Comparison of ENCODE assay signal across 23 mouse cellular contexts in the genomic region with DNA sequence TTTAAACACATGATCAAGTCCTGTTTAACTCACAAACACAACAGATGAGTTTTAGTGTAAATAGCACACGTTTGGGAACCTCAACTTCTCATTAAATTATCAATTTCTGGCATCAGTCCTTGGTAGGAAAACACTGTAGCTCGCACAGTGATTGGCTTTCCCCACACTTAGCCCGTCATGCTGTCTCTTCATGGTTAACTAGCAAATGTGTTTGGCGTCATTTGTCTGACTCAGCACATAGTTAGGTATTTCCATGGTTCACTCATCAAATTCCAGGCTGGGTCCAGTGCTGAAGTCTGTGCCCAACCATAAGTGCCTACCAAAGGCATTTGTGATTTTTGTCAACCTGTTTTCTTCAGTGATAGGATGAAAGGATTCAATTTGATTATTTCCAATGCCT.
DNase-seq lines count a peak whose midpoint lies in the region; ATAC-seq and TF ChIP-seq lines count a peak whose summit lies in the region.
"Had no signal": no experiment of that assay in that cellular context is flagged by ENCODE, and none has a peak within 500 bp of the region (broad histone marks: within the 10 kb centered on the region; RNA-seq: fewer than 3 reads in every experiment).

No protein-coding gene starts in this region.

- H3K79me2 ChIP-seq in CH12.LX (replicated peaks; ENCODE audit: control insufficient read depth, extremely low read depth, insufficient read depth, poor library complexity, severe bottlenecking) = no peaks in the 10 kb centered on the region

- no peak overlapping the region for H3K4me2 ChIP-seq in CH12.LX (ENCODE audit: insufficient read depth, low read depth, poor library complexity, severe bottlenecking)
- H3K4me2 ChIP-seq: embryonic facial prominence, embryonic 13.5 days; forebrain, embryonic 12.5 days; heart, embryonic 11.5 days; heart, embryonic 15.5 days; hindbrain, embryonic 13.5 days had no signal

- no peak for TF ChIP-seq CTCF in CH12.LX (conservative IDR thresholded peaks at IDR 0.05 in 1 of 2, IDR thresholded peaks at IDR 0.05 in 1 of 2; ENCODE audit: low read depth in 2 of 2, low read length in 2 of 2)
- TF ChIP-seq CTCF in Patski (IDR thresholded peaks at IDR 0.05) = no peak

- in situ Hi-C loops in CH12.LX (cut with MboI; ENCODE audit: low pct_ligation_motif_present, low pct_unique_long_range_greater_than_20kb, low sequenced_read_pairs) = no loop called here
- in situ Hi-C loops in Patski (cut with MboI; ENCODE audit: low pct_unique_long_range_greater_than_20kb) = no loop called here

- DNase-seq in kidney, adult 9 months = peak; percentile 72
- no peak for DNase-seq in kidney, postnatal 14 days
- DNase-seq in 3T3-L1 (ENCODE audit: low read depth, low spot score) (peak; percentile 32), CH12.LX (ENCODE audit: extremely low read depth) (no peak), Patski (ENCODE audit: low read depth, low spot score) (no peak)
- DNase-seq in embryo, embryonic 10 days (ENCODE audit: low spot score) = no peak
- DNase-seq in left cerebral cortex, adult 11 months (ENCODE audit: low spot score) = no peak
- DNase-seq: adrenal gland, postnatal 10 days; B cell, adult 2 months; cerebellum, adult 11-12 months; cerebellum, adult 9-10 months; cerebellum, postnatal 25 days; gastrocnemius, postnatal 14 days; heart, adult 2 months; heart, postnatal 14 days had no signal

- TF ChIP-seq EP300 in CH12.LX (IDR thresholded peaks at IDR 0.05; ENCODE audit: low read length) = no peak

- no peaks in the 10 kb centered on the region for H3K36me3 ChIP-seq in CH12.LX (replicated peaks in 1 of 2; ENCODE audit: control insufficient read depth in 1 of 2, insufficient read depth in 1 of 2, low read length in 1 of 2)
- H3K36me3 ChIP-seq: embryonic facial prominence, embryonic 13.5 days; forebrain, embryonic 12.5 days; heart, embryonic 15.5 days; hindbrain, embryonic 13.5 days had no signal

- no peaks in the 10 kb centered on the region for H3K9me3 ChIP-seq in CH12.LX (replicated peaks; ENCODE audit: low read length)
- H3K9me3 ChIP-seq: embryonic facial prominence, embryonic 13.5 days; forebrain, embryonic 12.5 days; heart, embryonic 15.5 days; hindbrain, embryonic 13.5 days had no signal

- peaks cover 0 to 9% of the 10 kb centered on the region in 2 experiments; a peak in 2 of 4 replicates for H3K4me1 ChIP-seq in CH12.LX (ENCODE audit: control insufficient read depth in 1 of 2, insufficient read depth in 2 of 2)
- H3K4me1 ChIP-seq: forebrain, embryonic 12.5 days; heart, embryonic 15.5 days; hindbrain, embryonic 13.5 days had no signal

- no peak overlapping the region for H3K4me3 ChIP-seq in CH12.LX (replicated peaks in 1 of 3; ENCODE audit: low read depth in 2 of 3, low read length in 2 of 3, poor library complexity in 1 of 3)
- H3K4me3 ChIP-seq: embryonic facial prominence, embryonic 13.5 days; forebrain, embryonic 12.5 days; heart, adult 2 months; heart, embryonic 15.5 days; hindbrain, embryonic 13.5 days had no signal

- ATAC-seq in Patski = peak; percentile 44
- ATAC-seq: CD4-positive, CD25-positive, alpha-beta regulatory T cell, adult 4 months; forebrain, embryonic 16.5 days; hindbrain, postnatal 0 days had no signal

- TF ChIP-seq RAD21 in CH12.LX (IDR thresholded peaks at IDR 0.05; ENCODE audit: low read depth, low read length) = no peak

- dilution Hi-C loops in CH12.LX (cut with MboI; ENCODE audit: extremely low pct_ligation_motif_present, extremely low pct_unique_long_range_greater_than_20kb, low sequenced_read_pairs) = no loop called here

- H3K9ac ChIP-seq in CH12.LX (ENCODE audit: insufficient read depth, low read depth) = no peak overlapping the region
- H3K9ac ChIP-seq: embryonic facial prominence, embryonic 13.5 days; forebrain, embryonic 12.5 days; heart, embryonic 15.5 days; hindbrain, embryonic 13.5 days had no signal

- no peak overlapping the region for H3K27ac ChIP-seq in CH12.LX (ENCODE audit: insufficient read depth, low read depth)
- H3K27ac ChIP-seq: embryonic facial prominence, embryonic 13.5 days; forebrain, embryonic 12.5 days; heart, adult 2 months; heart, embryonic 15.5 days; hindbrain, embryonic 13.5 days; hindbrain, postnatal 0 days had no signal

- CTCF ChIA-PET in Patski (lab: Charles Lee) = interaction anchor here (1.3 kb wide), 1 partner anchor 183 kb away, joined by 4 read pairs; no protein-coding TSS in a partner anchor

- no peak for TF ChIP-seq POLR2A in CH12.LX (IDR thresholded peaks at IDR 0.05; ENCODE audit: low read depth, low read length)

- POLR2A ChIA-PET in Patski (lab: Charles Lee) = no interaction called here

- H3K27me3 ChIP-seq in CH12.LX (replicated peaks) (no peaks in the 10 kb centered on the region), Patski (no peaks in the 10 kb centered on the region)
- H3K27me3 ChIP-seq: embryonic facial prominence, embryonic 13.5 days; forebrain, embryonic 12.5 days; heart, embryonic 15.5 days; hindbrain, embryonic 13.5 days had no signal

TF ChIP-seq in CH12.LX, 34 proteins besides CTCF, POLR2A, EP300 and RAD21:
- no peak for TF ChIP-seq CHD2 (IDR thresholded peaks at IDR 0.05; ENCODE audit: low read length)
- no peak for TF ChIP-seq JUN (IDR thresholded peaks at IDR 0.05; ENCODE audit: insufficient read depth, low read depth, low read length)
- no peak for TF ChIP-seq IRF4 (IDR thresholded peaks at IDR 0.05; ENCODE audit: low read depth, low read length)
- TF ChIP-seq MYC (IDR thresholded peaks at IDR 0.05; ENCODE audit: low read depth, low read length) = no peak
- TF ChIP-seq PAX5 (IDR thresholded peaks at IDR 0.05; ENCODE audit: low read length) = no peak
- no peak for TF ChIP-seq MAX (IDR thresholded peaks at IDR 0.05; ENCODE audit: low read length)
- no peak for TF ChIP-seq KAT2A (IDR thresholded peaks at IDR 0.05; ENCODE audit: insufficient replicate concordance, low read length)
- TF ChIP-seq MAFK (IDR thresholded peaks at IDR 0.05; ENCODE audit: insufficient replicate concordance, low read length) = 0 out of 2 replicates have a peak, but pooled peaks have one; percentile 33

Comparison
In these comparisons a context has a peak if more than half of its experiments do, and no peak if none do; other contexts are left out.
1. DNase-seq: peak in kidney, adult 9 months (single experiment) and 3T3-L1 (single experiment); none in kidney, postnatal 14 days (single experiment), CH12.LX (single experiment), Patski (single experiment), embryo, embryonic 10 days (single experiment) and left cerebral cortex, adult 11 months (single experiment).